Mouse (Mus musculus) midbrain, embryonic 12.5 days (tissue): ENCODE measurements around the gene Rnf19b. TPM values are rescaled to one million over a fixed set of nuclear protein-coding genes. Genes with fewer than 3 reads are reported as not detected.

Experiments
- ATAC-seq: fragments of 200-750 bp; cut with Nextera tagmentation; 2 replicates; pipeline ENCODE4 v1.8.0; 2017; ENCODE audit warnings: low read depth, moderate TSS enrichment, moderate library complexity; ENCODE audit not compliant: low FRiP score
- H3K27ac ChIP-seq: fragments of 300-500 bp; sonication (generic); replicated peaks from 2 replicates; pipeline ENCODE4 v1.5.1; 2016; ENCODE audit warnings: mild to moderate bottlenecking
- H3K27me3 ChIP-seq: fragments of 300-500 bp; sonication (generic); 2 replicates; pipeline ENCODE4 v1.6.1; 2016; ENCODE audit warnings: mild to moderate bottlenecking
- H3K36me3 ChIP-seq: fragments of 300-500 bp; sonication (generic); 2 replicates; pipeline ENCODE4 v1.6.1; 2016
- H3K4me1 ChIP-seq: fragments of 300-500 bp; sonication (generic); 2 replicates; pipeline ENCODE4 v1.6.1; 2016
- H3K4me2 ChIP-seq: fragments of 300-500 bp; sonication (generic); replicated peaks from 2 replicates; pipeline ENCODE4 v1.6.1; 2016; ENCODE audit warnings: mild to moderate bottlenecking, moderate library complexity
- H3K4me3 ChIP-seq: fragments of 300-500 bp; sonication (generic); 2 replicates; pipeline ENCODE4 v1.5.1; 2016; ENCODE audit warnings: mild to moderate bottlenecking
- H3K9ac ChIP-seq: fragments of 300-500 bp; sonication (generic); replicated peaks from 2 replicates; pipeline ENCODE4 v1.6.1; 2016; ENCODE audit warnings: mild to moderate bottlenecking, moderate library complexity
- H3K9me3 ChIP-seq: fragments of 300-500 bp; sonication (generic); 2 replicates; pipeline ENCODE4 v1.6.1; 2016; ENCODE audit warnings: mild to moderate bottlenecking
- WGBS: fragments of 180-500 bp; shearing (Covaris S2); methylation state at CpG from one replicate; pipeline ENCODE4 v1.1.7; 2016; 5-methylcytosine and 5-hydroxymethylcytosine counted together
- polyA plus RNA-seq: library from polyadenylated mRNA; unstranded; fragments of >200 nt; fragmentation: Nextera tagmentation; extraction: Ambion mirVana; gene quantifications from 2 replicates; pipeline ENCODE4 v1.2.1, GENCODE M21; 2016

The Rnf19b gene
- polyA plus RNA-seq, 1 experiment from 2014 or later, result 15.8 TPM

DNA sequence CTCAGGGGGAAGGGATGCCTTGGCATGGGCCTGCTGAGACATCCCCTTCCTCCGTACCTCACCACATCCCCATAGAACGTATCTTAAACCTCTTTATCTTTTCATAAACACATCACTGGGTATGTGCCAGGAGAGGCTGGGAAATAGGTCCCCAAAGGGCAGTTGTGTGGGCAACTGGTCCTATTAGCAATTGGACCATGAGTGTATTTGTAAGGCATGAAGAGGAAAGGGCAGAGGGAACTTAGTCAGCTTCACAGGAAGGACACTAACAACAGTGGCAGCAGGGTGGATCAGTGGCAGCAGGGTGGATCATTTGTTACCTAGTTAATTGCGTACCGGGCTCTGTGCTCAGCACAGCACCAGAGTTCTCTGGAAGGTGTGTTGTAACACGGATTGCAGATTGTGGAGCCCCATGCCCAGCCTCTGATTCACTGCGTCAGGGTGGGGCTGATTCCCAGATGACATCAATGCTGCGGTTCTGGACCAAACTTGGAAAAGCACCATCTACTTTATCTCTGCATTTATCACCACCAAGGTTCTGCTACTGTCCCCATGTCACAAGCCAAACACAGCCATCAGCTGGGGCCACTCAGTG, 22.1 kb upstream of the Rnf19b start:
- no peak for ATAC-seq
- Histone ChIP-seq H3K4me2 (no peak overlapping the region), H3K9ac (no peak overlapping the region), H3K27ac (no peak overlapping the region), H3K9me3 (no peaks in the 10 kb centered on the region), H3K4me3 (no peak overlapping the region), H3K4me1 (no peaks in the 10 kb centered on the region), H3K27me3 (0 out of 2 replicates have a peak, but pooled peaks cover 9% of the 10 kb centered on the region), H3K36me3 (no peaks in the 10 kb centered on the region)
- 71% methylated on average over 7 of the region's 7 CpGs for WGBS

DNA sequence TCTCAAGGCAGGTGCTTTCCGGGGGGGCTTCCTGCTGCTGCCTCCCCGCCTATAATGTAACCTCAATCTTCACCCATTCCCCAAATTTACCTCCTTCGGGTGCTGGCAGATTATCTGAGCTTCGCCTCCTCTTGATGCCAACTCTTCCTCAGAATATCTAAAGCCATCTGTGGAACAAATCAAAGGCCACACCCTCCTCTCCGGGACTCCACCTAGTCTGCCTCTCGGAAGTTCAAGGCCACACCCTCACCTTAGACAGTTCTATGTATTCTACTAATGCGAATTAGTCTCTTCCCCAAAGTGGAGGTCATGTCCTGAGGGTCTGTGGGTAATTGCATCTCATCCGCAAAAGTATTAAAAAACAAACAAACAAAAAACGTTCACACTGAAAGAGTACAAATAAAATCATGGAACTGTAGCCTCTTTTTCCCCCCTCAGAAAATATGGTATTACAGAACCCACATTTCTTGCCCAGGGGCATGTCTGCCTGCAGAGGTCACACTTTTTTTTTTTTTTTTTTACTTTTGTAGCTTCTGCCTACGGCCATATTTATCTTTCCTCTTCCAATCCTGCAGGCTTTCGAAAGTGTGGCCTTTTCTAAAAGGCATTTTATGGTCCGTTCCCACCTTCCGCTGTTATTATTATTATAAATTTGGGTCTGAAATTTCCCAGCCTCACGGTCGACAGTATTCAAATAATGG, 10.2 kb upstream of the Rnf19b start:
- Histone ChIP-seq H3K4me3 (peak overlapping the region; percentile 56), H3K4me1 (peaks cover 16% of the 10 kb centered on the region; the same call in 1 of the 2 replicates), H3K9me3 (no peaks in the 10 kb centered on the region), H3K27ac (peak overlapping the region; percentile 89), H3K9ac (peak overlapping the region; percentile 73), H3K27me3 (peaks cover 46% of the 10 kb centered on the region), H3K4me2 (peak overlapping the region; percentile 91), H3K36me3 (no peaks in the 10 kb centered on the region)
- WGBS, result 20% methylated on average over 15 of the region's 15 CpGs
- ATAC-seq, result no peak

DNA sequence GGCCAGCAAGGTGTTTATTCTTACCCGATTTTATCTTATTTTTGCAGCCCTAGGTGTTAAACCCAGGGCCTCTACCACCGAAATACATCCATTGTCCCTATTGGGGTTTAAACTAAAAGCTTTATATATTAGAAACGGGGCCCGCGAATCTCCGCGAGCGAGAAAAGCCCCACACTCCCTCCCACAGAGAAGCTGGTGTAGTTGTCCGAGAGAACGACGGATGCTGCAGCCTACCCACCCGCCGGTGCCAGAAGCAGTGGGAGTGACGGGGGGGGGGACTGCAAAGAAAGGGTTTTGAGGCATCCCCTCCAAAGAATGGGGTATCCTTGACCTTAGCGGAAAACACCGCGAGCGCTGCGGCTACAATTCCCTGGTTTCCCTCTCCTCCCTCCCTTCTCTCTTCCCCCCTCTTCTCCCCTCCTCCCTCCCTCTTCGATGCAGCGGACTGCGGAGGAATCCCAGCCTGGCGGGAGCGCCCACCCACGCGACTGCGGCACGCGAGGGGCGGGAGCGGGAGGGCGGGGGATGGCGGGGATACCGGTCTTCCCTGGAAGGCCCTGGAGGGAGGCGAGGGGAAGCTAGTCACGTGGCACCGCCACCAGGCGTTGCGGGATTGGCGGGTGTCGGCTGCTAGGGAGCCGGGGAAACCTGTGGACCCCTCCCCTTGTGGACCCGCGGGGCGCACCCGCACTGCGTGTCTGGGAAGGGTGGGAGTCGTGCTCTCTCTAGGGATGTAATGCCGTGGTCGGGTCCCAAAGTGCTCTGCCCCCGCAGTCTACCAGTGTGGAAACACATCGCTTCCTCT, 9.4 kb upstream of the Rnf19b start:
- WGBS, result under 1% methylated on average over 36 of the region's 52 CpGs
- H3K36me3 ChIP-seq, result no peaks in the 10 kb centered on the region
- no peaks in the 10 kb centered on the region for H3K9me3 ChIP-seq
- peak overlapping the region; percentile 91 for H3K4me2 ChIP-seq
- H3K4me1 ChIP-seq, result peaks cover 16% of the 10 kb centered on the region; the same call in 1 of the 2 replicates
- H3K9ac ChIP-seq, result peak overlapping the region; percentile 73
- peak overlapping the region; percentile 89 for H3K27ac ChIP-seq
- H3K27me3 ChIP-seq, result peaks cover 43% of the 10 kb centered on the region
- ATAC-seq, result peak; percentile 90
- H3K4me3 ChIP-seq, result peak overlapping the region; percentile 56

DNA sequence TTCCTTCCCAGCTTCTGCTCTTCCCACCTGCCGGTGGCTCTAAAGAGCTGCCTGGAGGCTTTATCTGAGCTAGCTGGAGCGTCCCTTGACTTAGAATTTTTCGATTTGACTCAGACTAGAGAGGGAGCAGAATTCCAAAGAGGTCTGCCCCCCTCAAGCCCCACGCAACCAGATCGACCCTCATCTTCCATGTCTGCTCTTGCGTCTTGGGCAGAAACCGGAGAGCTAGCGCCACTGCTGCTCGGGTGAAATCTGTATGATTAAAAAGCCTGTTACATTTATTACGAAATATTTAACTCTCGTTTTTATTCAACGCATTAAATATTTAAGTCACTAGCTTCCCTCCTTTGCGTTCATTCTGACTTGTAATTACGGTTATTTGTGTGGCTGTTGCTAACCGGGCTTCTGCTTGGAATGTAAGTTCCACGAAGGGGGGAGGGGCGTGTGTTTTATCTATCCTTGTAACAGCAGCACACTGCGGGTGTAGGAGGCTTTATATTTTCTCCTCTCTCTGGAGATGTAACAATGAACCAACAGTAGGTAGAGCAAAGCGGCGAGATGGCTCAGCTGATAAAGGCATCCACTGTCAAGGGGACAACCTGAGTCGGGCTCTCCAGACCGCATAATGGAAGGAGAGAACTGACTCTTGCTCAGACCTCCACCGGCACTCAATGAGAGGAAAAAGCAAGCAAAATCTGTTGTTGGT, 8.6 kb upstream of the Rnf19b start:
- Histone ChIP-seq H3K9me3 (no peaks in the 10 kb centered on the region), H3K4me2 (peak overlapping the region; percentile 91), H3K4me1 (peaks cover 16% of the 10 kb centered on the region; the same call in 1 of the 2 replicates), H3K4me3 (peak overlapping the region; percentile 56), H3K9ac (peak overlapping the region; percentile 73), H3K36me3 (no peaks in the 10 kb centered on the region), H3K27ac (peak overlapping the region; percentile 89), H3K27me3 (peaks cover 43% of the 10 kb centered on the region)
- ATAC-seq, result no peak
- WGBS, result 4% methylated on average over 23 of the region's 23 CpGs

DNA sequence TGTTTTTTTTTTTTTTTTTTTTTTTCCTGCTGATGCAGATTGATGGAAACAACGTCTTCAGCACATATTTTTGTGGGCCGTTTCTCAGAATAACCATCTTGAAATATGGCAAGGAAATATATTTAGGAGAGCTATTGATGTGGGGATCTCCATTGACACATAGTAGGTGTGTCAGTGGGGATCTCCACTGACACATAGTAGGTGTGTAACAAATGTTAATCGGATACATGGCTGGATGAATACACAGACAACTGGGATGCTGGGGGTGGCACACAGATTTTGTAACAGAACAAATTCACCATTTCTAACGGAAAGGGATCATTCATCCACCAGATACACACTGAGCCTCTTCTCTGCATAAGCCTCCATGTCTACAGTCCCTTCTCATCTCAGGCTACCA, 7.7 kb upstream of the Rnf19b start:
- Histone ChIP-seq H3K4me2 (no peak overlapping the region), H3K27ac (no peak overlapping the region), H3K4me3 (no peak overlapping the region), H3K4me1 (peaks cover 16% of the 10 kb centered on the region; the same call in 1 of the 2 replicates), H3K36me3 (no peaks in the 10 kb centered on the region), H3K9me3 (no peaks in the 10 kb centered on the region), H3K9ac (no peak overlapping the region), H3K27me3 (peaks cover 43% of the 10 kb centered on the region)
- ATAC-seq, result no peak
- 77% methylated on average over 4 of the region's 4 CpGs for WGBS

DNA sequence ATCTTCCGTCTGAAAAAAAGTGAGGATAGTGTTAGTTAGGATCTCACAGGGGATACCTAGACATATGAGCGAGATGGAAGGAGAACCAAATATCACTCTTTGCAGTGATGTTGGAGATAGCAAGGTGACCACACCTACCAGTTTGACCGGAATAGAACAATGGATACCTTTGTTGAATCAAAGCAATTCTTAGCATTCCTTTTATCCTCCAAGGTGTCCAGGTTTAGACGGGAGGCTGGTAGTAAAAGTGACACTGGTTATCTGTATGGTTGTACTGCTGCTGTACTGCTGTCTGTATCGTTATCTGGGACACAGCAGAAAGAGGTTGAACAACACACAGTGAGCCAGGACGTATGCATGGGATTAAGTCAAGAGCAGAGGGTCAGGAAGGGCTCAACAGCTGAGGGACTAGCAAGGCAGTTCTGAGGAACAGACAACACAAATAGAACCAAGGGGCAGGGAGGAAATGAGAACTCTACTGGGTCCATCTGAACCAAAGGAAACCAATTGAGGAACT, 7.1 kb upstream of the Rnf19b start:
- WGBS, result 72% methylated on average over 6 of the region's 6 CpGs
- Histone ChIP-seq H3K9ac (no peak overlapping the region), H3K27me3 (peaks cover 38% of the 10 kb centered on the region)

DNA sequence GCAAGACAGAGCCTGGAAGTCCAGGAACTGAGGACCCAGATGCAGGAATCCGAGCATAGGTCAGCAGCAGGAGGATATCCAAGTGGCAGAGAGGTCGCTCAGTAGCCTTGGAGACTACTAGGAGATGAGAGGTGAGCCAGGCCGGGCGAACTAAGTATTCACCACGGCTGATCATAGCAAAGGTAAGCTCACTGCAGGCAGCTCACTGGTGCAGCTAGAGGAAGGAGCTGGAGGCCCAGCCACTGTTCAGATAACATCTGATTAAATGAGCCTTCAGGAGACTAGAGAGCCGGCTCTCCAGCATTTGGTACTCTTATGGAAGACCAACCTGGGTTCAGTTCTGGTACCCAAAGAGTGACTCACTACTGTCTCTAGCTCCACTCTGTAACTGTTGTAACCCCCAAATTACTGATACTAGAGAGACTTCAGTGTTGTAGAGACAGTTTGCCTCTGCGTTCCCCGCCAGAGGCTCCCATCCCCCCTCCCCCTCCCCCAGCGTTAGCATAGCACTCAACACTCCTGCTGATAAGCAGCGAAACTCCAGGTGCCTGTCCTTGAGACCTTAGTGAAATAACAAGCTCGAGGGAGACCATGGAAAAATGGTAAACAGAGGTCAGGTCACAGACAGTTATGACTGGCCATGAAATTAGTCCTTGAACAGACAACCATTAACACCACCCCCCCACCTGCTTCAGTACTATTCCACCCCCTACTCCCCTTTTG, 6.4 kb upstream of the Rnf19b start:
- Histone ChIP-seq H3K9me3 (no peaks in the 10 kb centered on the region), H3K36me3 (no peaks in the 10 kb centered on the region), H3K4me3 (no peak overlapping the region), H3K9ac (no peak overlapping the region), H3K4me2 (no peak overlapping the region), H3K4me1 (peaks cover 16% of the 10 kb centered on the region; the same call in 1 of the 2 replicates), H3K27me3 (peaks cover 34% of the 10 kb centered on the region), H3K27ac (no peak overlapping the region)
- 33% methylated on average over 11 of the region's 11 CpGs for WGBS
- ATAC-seq, result no peak

More for the DNA sequence above, 7.1 kb upstream of the Rnf19b start:
- Histone ChIP-seq H3K36me3 (no peaks in the 10 kb centered on the region), H3K9me3 (no peaks in the 10 kb centered on the region), H3K4me1 (peaks cover 16% of the 10 kb centered on the region; the same call in 1 of the 2 replicates), H3K27ac (no peak overlapping the region), H3K4me2 (no peak overlapping the region), H3K4me3 (no peak overlapping the region)
- no peak for ATAC-seq

DNA sequence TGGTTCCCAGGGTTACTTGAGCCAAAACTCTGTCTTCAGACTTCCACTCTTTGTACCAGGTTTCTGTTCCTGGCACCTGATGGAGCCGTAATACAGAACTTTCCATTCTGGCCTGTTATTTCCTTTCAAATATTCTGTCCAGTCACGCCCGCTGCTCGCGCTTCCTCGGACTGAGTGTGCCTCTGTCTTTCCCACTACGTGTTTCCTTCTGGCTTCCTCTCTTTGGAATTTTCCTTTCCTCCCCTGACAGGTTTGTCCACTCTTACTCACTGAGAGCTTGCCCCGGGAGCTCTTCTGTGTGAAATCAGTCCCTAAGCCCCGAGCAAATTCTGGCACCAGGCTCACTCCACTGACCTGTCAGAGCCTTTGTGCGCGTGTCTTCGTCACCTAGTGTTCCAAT, 3.3 kb upstream of the Rnf19b start:
- WGBS, result 92% methylated on average over 12 of the region's 12 CpGs
- peaks cover 19% of the 10 kb centered on the region for H3K27me3 ChIP-seq
- no peak for ATAC-seq

DNA sequence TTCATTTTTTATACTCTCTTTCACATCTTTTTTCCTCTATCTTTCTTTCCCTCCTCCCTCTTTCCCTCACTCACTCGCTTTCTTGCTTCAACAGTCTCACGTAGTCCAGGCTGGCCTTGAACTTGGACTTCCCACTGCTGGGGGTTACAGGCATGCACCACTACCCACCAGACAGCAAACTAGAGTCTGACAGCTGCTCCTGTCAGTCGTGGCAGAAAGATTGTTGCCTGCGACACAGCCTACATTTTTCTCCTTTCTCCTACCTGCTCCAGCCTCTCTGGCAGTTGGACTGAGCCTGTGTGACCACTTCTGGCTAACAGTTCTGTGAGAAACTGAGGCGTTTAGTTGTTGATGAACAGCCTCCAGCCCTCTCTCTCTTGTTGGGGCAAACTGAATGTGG, 2.5 kb upstream of the Rnf19b start:
- H3K27ac ChIP-seq, result no peak overlapping the region
- no peaks in the 10 kb centered on the region for H3K9me3 ChIP-seq
- no peak overlapping the region for H3K9ac ChIP-seq
- no peaks in the 10 kb centered on the region for H3K36me3 ChIP-seq
- H3K4me1 ChIP-seq, result peaks cover 14% of the 10 kb centered on the region
- no peak overlapping the region for H3K4me3 ChIP-seq
- 90% methylated on average over 5 of the region's 5 CpGs for WGBS
- H3K27me3 ChIP-seq, result peaks cover 13% of the 10 kb centered on the region
- no peak overlapping the region for H3K4me2 ChIP-seq
- ATAC-seq, result no peak

More for the DNA sequence above, 3.3 kb upstream of the Rnf19b start:
- Histone ChIP-seq H3K27ac (no peak overlapping the region), H3K9ac (no peak overlapping the region), H3K36me3 (no peaks in the 10 kb centered on the region), H3K9me3 (no peaks in the 10 kb centered on the region), H3K4me3 (no peak overlapping the region), H3K4me2 (no peak overlapping the region), H3K4me1 (peaks cover 14% of the 10 kb centered on the region)

DNA sequence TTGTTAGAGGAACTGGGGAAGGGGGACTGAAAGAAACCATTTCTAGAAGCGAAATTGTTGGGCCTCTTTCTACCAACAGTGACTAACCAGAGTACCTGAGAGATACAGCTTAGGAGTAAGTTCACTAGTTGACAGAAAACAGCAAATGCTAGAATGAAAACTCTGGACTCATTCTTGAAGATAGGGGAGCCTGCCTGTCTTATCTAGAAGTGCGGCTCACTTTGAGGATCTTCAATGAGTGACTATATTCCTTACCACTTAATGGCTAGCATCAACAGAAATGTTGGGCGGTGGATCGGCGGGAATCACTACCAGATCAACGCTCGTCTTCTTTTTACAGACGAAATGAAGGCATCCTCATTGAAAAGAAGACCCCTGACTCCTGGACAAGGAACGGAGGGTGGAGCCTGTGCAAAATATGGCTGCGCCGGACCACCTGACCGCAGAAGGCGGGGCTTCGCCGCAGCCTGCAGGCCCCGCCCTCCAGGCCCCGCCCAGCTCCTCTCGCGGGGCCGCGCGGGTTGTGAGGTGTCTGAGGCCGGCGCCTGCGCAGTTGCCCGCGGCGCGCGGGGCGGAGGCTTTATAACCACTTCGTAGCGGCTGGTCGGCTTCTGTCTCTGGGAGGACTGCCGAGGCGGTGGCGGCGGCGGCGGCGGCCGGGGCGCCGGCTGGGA, 401 bp upstream of the Rnf19b start:
- WGBS, result 3% methylated on average over 41 of the region's 44 CpGs
- no peaks in the 10 kb centered on the region for H3K36me3 ChIP-seq
- peaks cover 14% of the 10 kb centered on the region for H3K4me1 ChIP-seq
- H3K9ac ChIP-seq, result peak overlapping the region; percentile 99
- no peaks in the 10 kb centered on the region; the same call in none of the 2 replicates for H3K27me3 ChIP-seq
- H3K9me3 ChIP-seq, result no peaks in the 10 kb centered on the region
- peak overlapping the region; percentile 95 for H3K27ac ChIP-seq
- H3K4me3 ChIP-seq, result peak overlapping the region; percentile 99
- ATAC-seq, result peak; percentile 95
- H3K4me2 ChIP-seq, result peak overlapping the region; percentile 100
